Comparison of ENCODE assay signal across 8 mouse cellular contexts in genomic region chr6:34862791-34863403, GRCm38 (mm10). TPM values are rescaled to one million over a fixed set of nuclear protein-coding genes. Genes with fewer than 3 reads are reported as not detected.
A peak's percentile ranks its signal among the peaks of the same experiment; 100 is the strongest.
DNase-seq lines count a peak whose midpoint lies in the region; ATAC-seq lines count a peak whose summit lies in the region.

Gene Tmem140, plus strand, starts transcription at chr6:34863146.

- 0 out of 2 replicates have a peak within 1 kb of the TSS, but pooled peaks have one; percentile 12 for H3K27ac ChIP-seq in stomach, embryonic 14.5 days (ENCODE audit: low read length)

- peak within 1 kb of the TSS; percentile 63 for H3K4me3 ChIP-seq in erythroblast, embryonic 14.5 days (replicated peaks)
- H3K4me3 ChIP-seq in stomach, embryonic 14.5 days (ENCODE audit: low read depth, low read length), result peak within 1 kb of the TSS; percentile 5; the same call in 1 of the 2 replicates

- 27% methylated on average over 11 of the region's 11 CpGs for WGBS in stomach, embryonic 14.5 days

- ATAC-seq in stomach, embryonic 14.5 days (ENCODE audit: insufficient number of reproducible peaks, insufficient read depth, low FRiP score, low read depth), result no peak

- H3K27me3 ChIP-seq in erythroblast, embryonic 14.5 days (ENCODE audit: control insufficient read depth), result no peaks in the 10 kb centered on the region
- H3K27me3 ChIP-seq in stomach, embryonic 14.5 days (ENCODE audit: control insufficient read depth, insufficient read depth, low read length), result no peaks in the 10 kb centered on the region

- H3K9ac ChIP-seq in stomach, embryonic 14.5 days (replicated peaks; ENCODE audit: low read depth, low read length), result no peak within 1 kb of the TSS

- peak; percentile 60 for DNase-seq in spleen, adult 12 weeks (ENCODE audit: low spot score)
- no peak for DNase-seq in spleen, adult 18-20 months
- peak; percentile 89 for DNase-seq in induced T-regulatory cell, adult 2 months (ENCODE audit: low read depth)
- DNase-seq in lung, adult 18-20 months, result peak; percentile 45 to 71
- DNase-seq in retina, embryonic 14.5 days (ENCODE audit: low spot score), result no peak
- no peak for DNase-seq in embryo, embryonic 11 days

- no peaks in the 10 kb centered on the region; the same call in 1 of the 2 replicates for H3K36me3 ChIP-seq in erythroblast, embryonic 14.5 days (ENCODE audit: control insufficient read depth)
- no peaks in the 10 kb centered on the region for H3K36me3 ChIP-seq in stomach, embryonic 14.5 days (ENCODE audit: control insufficient read depth, insufficient read depth, low read length)

- peak within 1 kb of the TSS; percentile 33 for H3K4me2 ChIP-seq in stomach, embryonic 14.5 days (replicated peaks; ENCODE audit: low read depth, low read length)

- H3K4me1 ChIP-seq in erythroblast, embryonic 14.5 days (ENCODE audit: control insufficient read depth), result peaks cover 51% of the 10 kb centered on the region
- peaks cover 16% of the 10 kb centered on the region; the same call in 1 of the 2 replicates for H3K4me1 ChIP-seq in stomach, embryonic 14.5 days (ENCODE audit: control insufficient read depth, insufficient read depth, low read length)

- H3K9me3 ChIP-seq in erythroblast, embryonic 14.5 days (ENCODE audit: control insufficient read depth, low read length), result no peaks in the 10 kb centered on the region
- H3K9me3 ChIP-seq in stomach, embryonic 14.5 days (ENCODE audit: control insufficient read depth, low read depth, low read length), result no peaks in the 10 kb centered on the region

RNA-seq across cellular contexts. Expression of gene Tmem140, which starts in this region (rescaled TPM):
- polyA plus RNA-seq in erythroblast, embryonic 14.5 days (2012), result 0.01 TPM in 1 of 2 replicates, not detected in the other
- 1.4 and 1.8 TPM in 2 replicates for polyA plus RNA-seq in stomach, embryonic 14.5 days (2014; fragmentation: Nextera tagmentation; extraction: Ambion mirVana)

Comparison
In these comparisons a context has a peak if more than half of its experiments do, and no peak if none do; other contexts are left out.
1. DNase-seq: peak in spleen, adult 12 weeks (single experiment), induced T-regulatory cell, adult 2 months (single experiment) and lung, adult 18-20 months (2 of 2); none in spleen, adult 18-20 months (0 of 2), retina, embryonic 14.5 days (single experiment) and embryo, embryonic 11 days (single experiment).